Mouse (Mus musculus) neural tube, embryonic 13.5 days (tissue): ENCODE measurements around the gene Colgalt1. TPM values are rescaled to one million over a fixed set of nuclear protein-coding genes. Genes with fewer than 3 reads are reported as not detected.

Experiments used
- ATAC-seq: fragments of 200-750 bp; cut with Nextera tagmentation; 2 replicates; pipeline ENCODE4 v1.8.0; 2017; ENCODE audit warnings: low read depth, mild to moderate bottlenecking, moderate TSS enrichment, moderate library complexity
- H3K27ac ChIP-seq: fragments of 300-500 bp; sonication (generic); replicated peaks from 2 replicates; pipeline ENCODE4 v1.5.1; 2015; ENCODE audit warnings: moderate library complexity, mild to moderate bottlenecking, inconsistent platforms
- H3K27me3 ChIP-seq: fragments of 300-500 bp; sonication (generic); 2 replicates; pipeline ENCODE4 v1.6.1; 2015; ENCODE audit warnings: mild to moderate bottlenecking, inconsistent platforms
- H3K36me3 ChIP-seq: fragments of 300-500 bp; sonication (generic); 2 replicates; pipeline ENCODE4 v1.6.1; 2015; ENCODE audit warnings: mild to moderate bottlenecking, inconsistent platforms
- H3K4me1 ChIP-seq: fragments of 300-500 bp; sonication (generic); replicated peaks from 2 replicates; pipeline ENCODE4 v1.6.1; 2015; ENCODE audit warnings: inconsistent platforms
- H3K4me2 ChIP-seq: fragments of 300-500 bp; sonication (generic); 2 replicates; pipeline ENCODE4 v1.6.1; 2015; ENCODE audit warnings: inconsistent platforms, mild to moderate bottlenecking, moderate library complexity
- H3K4me3 ChIP-seq: fragments of 300-500 bp; sonication (generic); 2 replicates; pipeline ENCODE4 v1.5.1; 2015; ENCODE audit warnings: mild to moderate bottlenecking, inconsistent platforms
- H3K9ac ChIP-seq: fragments of 300-500 bp; sonication (generic); 2 replicates; pipeline ENCODE4 v1.6.1; 2015; ENCODE audit warnings: moderate library complexity, mild to moderate bottlenecking, inconsistent platforms
- H3K9me3 ChIP-seq: fragments of 300-500 bp; sonication (generic); 2 replicates; pipeline ENCODE4 v1.6.1; 2016; ENCODE audit warnings: inconsistent platforms
- WGBS: fragments of 180-500 bp; shearing (Covaris S2); methylation state at CpG from one replicate; pipeline ENCODE4 v1.1.7; 2015; 5-methylcytosine and 5-hydroxymethylcytosine counted together
- polyA plus RNA-seq: library from polyadenylated mRNA; unstranded; fragments of >200 nt; fragmentation: Nextera tagmentation; extraction: Ambion mirVana; gene quantifications from 2 replicates; pipeline ENCODE4 v1.2.1, GENCODE M21; 2015

The Colgalt1 gene
- polyA plus RNA-seq, 1 experiment from 2014 or later: 66.8 TPM

DNA sequence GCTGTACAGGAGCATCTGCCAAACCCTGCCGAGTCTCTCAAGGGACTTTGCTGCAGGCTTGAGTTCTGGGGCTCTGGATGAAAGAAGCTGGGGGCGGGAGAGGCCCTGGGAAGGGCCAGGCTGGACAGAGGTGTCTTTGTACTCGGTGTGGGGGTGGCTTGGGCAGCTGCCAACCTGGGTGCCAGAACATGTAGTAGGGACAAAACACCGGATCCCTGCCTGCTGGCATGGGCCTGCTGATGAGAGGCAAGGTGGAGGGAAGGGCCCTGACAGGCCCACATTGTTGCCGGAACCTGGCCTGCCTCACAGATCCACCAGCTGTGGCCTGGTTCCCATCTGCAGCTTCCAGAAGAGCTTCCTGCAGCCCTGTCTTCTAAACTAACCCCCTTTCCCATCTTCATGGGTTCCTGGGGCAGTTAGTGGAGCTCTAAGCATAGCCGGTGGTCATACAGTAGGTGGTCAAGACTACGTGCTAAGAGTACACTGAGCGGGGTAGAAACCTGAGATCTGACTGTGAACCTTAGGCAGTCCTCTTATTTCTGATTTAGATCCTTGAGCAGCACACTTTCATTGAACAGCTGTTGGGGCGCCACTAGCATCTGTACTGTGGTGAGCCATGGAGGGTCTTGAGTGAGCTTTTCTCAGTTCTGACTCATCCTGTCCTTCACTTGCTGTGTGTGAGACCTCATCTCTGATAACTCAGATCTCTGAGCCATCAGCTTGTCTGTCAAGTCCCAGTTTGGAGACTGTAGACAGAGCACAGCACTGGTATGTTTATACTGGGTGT lies 37.8 kb upstream of the Colgalt1 start:
- Histone ChIP-seq H3K9ac (peak overlapping the region; percentile 18), H3K9me3 (no peaks in the 10 kb centered on the region), H3K4me1 (peaks cover 53% of the 10 kb centered on the region), H3K27me3 (peaks cover 11% of the 10 kb centered on the region; the same call in 1 of the 2 replicates), H3K36me3 (no peaks in the 10 kb centered on the region), H3K4me2 (peak overlapping the region; percentile 84), H3K4me3 (peak overlapping the region; percentile 66), H3K27ac (peak overlapping the region; percentile 80)
- WGBS: 64% methylated on average over 9 of the region's 9 CpGs
- no peak for ATAC-seq

DNA sequence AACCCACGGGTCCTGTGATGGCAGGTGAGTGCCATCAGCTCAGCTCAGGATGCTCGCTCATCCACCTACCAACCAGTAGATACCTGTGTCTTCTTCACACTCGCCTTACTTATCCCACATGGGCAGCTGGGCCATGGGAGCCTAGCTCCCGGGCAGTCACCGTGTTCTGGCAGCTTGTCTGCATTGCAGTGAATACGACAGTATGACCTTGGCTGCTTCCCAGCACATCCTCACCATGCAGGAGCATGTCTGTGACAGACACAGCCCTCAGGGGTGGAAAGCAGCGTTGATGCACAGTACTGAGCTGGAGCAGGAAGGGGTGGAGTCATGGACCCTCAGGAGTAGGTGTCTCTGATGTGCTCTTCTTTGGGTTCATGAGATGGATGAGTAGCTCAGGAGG lies 36.4 kb upstream of the Colgalt1 start:
- WGBS: 71% methylated on average over 7 of the region's 7 CpGs
- ATAC-seq: no peak
- Histone ChIP-seq H3K9ac (no peak overlapping the region), H3K4me3 (no peak overlapping the region), H3K9me3 (no peaks in the 10 kb centered on the region), H3K27ac (no peak overlapping the region), H3K27me3 (no peaks in the 10 kb centered on the region), H3K4me1 (peaks cover 40% of the 10 kb centered on the region), H3K36me3 (peaks cover 1% of the 10 kb centered on the region; the same call in 1 of the 2 replicates), H3K4me2 (no peak overlapping the region)

GRCm38 (mm10) chr8:71575020-71575419 lies 35.8 kb upstream of the Colgalt1 start:
- ATAC-seq: no peak
- 68% methylated on average over 1 of the region's 1 CpGs for WGBS
- peaks cover 6% of the 10 kb centered on the region; the same call in 1 of the 2 replicates for H3K36me3 ChIP-seq
- H3K4me3 ChIP-seq: no peak overlapping the region
- peaks cover 44% of the 10 kb centered on the region for H3K4me1 ChIP-seq
- no peak overlapping the region for H3K4me2 ChIP-seq
- no peaks in the 10 kb centered on the region for H3K27me3 ChIP-seq
- no peak overlapping the region for H3K27ac ChIP-seq
- no peaks in the 10 kb centered on the region for H3K9me3 ChIP-seq
- H3K9ac ChIP-seq: no peak overlapping the region

- Histone ChIP-seq H3K4me3 (no peak overlapping the region), H3K9me3 (no peaks in the 10 kb centered on the region), H3K27me3 (no peaks in the 10 kb centered on the region), H3K4me1 (peaks cover 28% of the 10 kb centered on the region), H3K36me3 (peaks cover 31% of the 10 kb centered on the region), H3K9ac (no peak overlapping the region), H3K4me2 (no peak overlapping the region), H3K27ac (no peak overlapping the region)
- 82% methylated on average over 4 of the region's 4 CpGs for WGBS
- no peak for ATAC-seq
These were observed 32.9 kb upstream of the Colgalt1 start for GRCm38 (mm10) chr8:71577856-71578387.

- Histone ChIP-seq H3K27ac (no peak overlapping the region), H3K9me3 (no peaks in the 10 kb centered on the region), H3K9ac (no peak overlapping the region), H3K27me3 (no peaks in the 10 kb centered on the region), H3K36me3 (peaks cover 36% of the 10 kb centered on the region), H3K4me3 (no peak overlapping the region), H3K4me2 (no peak overlapping the region), H3K4me1 (peaks cover 23% of the 10 kb centered on the region)
- ATAC-seq: no peak
- 53% methylated on average over 1 of the region's 1 CpGs for WGBS
These were observed 31.8 kb upstream of the Colgalt1 start for GRCm38 (mm10) chr8:71579009-71579408.

- WGBS: 84% methylated on average over 14 of the region's 14 CpGs
- Histone ChIP-seq H3K4me1 (peaks cover 19% of the 10 kb centered on the region), H3K4me2 (no peak overlapping the region), H3K36me3 (peaks cover 40% of the 10 kb centered on the region), H3K27me3 (no peaks in the 10 kb centered on the region), H3K4me3 (no peak overlapping the region), H3K9ac (no peak overlapping the region), H3K27ac (0 out of 2 replicates have a peak overlapping the region, but pooled peaks have one; percentile 5), H3K9me3 (no peaks in the 10 kb centered on the region)
- no peak for ATAC-seq
These were observed 31.3 kb upstream of the Colgalt1 start for GRCm38 (mm10) chr8:71579476-71579875.

DNA sequence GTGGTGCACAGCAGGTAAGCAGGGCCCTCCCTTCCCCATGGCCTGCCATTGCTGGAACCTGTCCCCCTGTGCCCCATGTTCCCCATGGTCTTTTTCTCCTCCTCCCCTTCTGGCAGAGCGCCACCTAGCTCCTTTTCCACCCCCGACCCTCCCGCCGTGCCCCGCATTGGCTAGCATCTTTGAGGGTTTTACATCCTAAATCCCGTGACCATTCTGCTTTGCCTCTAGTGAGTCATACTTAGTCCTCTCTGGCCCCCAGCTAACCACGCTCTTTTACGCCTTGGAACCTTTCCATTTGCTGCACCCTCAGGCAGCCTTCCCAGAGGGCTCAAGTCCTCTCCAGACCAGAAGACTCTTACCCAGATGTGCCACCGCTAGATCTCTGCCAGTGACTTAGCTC lies 30.6 kb upstream of the Colgalt1 start:
- no peak overlapping the region for H3K9ac ChIP-seq
- no peaks in the 10 kb centered on the region for H3K9me3 ChIP-seq
- peaks cover 48% of the 10 kb centered on the region for H3K36me3 ChIP-seq
- H3K4me3 ChIP-seq: no peak overlapping the region
- no peak overlapping the region for H3K27ac ChIP-seq
- no peaks in the 10 kb centered on the region for H3K27me3 ChIP-seq
- no peak overlapping the region for H3K4me2 ChIP-seq
- WGBS: 21% methylated on average over 9 of the region's 9 CpGs
- peaks cover 15% of the 10 kb centered on the region for H3K4me1 ChIP-seq
- ATAC-seq: no peak; the same call in 1 of the 2 replicates

DNA sequence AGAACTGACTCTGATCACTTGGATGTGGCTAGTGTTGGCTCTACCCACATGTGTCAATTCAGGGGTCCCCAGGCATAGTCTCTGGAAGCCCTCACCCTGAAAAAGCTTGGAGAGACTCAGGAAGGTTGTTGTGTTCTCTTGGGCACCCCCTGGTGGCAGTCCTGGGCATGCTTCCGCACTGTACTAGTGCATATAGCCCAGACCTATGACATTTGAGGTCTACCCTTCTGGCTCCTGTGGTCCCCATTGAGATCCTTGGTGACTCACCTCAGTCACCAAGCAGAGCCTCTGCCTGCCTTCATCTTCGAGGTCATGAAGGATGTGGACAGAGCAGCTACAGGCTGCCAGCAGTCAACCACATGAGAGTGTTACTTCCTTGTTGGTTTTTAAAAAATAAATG lies 23.9 kb upstream of the Colgalt1 start:
- Histone ChIP-seq H3K36me3 (peaks cover 45% of the 10 kb centered on the region), H3K9ac (no peak overlapping the region), H3K4me3 (no peak overlapping the region), H3K27me3 (no peaks in the 10 kb centered on the region), H3K9me3 (no peaks in the 10 kb centered on the region), H3K4me1 (peaks cover 11% of the 10 kb centered on the region), H3K4me2 (no peak overlapping the region), H3K27ac (no peak overlapping the region)
- WGBS: 72% methylated on average over 2 of the region's 2 CpGs
- ATAC-seq: no peak

GRCm38 (mm10) chr8:71588762-71589161 lies 22.0 kb upstream of the Colgalt1 start:
- Histone ChIP-seq H3K36me3 (peaks cover 36% of the 10 kb centered on the region), H3K27me3 (no peaks in the 10 kb centered on the region), H3K4me1 (peaks cover 25% of the 10 kb centered on the region), H3K27ac (no peak overlapping the region), H3K4me2 (no peak overlapping the region), H3K9me3 (no peaks in the 10 kb centered on the region), H3K9ac (no peak overlapping the region), H3K4me3 (no peak overlapping the region)
- ATAC-seq: no peak
- WGBS: 66% methylated on average over 3 of the region's 3 CpGs

GRCm38 (mm10) chr8:71591017-71591416 lies 19.8 kb upstream of the Colgalt1 start:
- Histone ChIP-seq H3K4me2 (peak overlapping the region; percentile 92), H3K4me3 (peak overlapping the region; percentile 68), H3K4me1 (peaks cover 35% of the 10 kb centered on the region), H3K27me3 (no peaks in the 10 kb centered on the region), H3K36me3 (peaks cover 20% of the 10 kb centered on the region), H3K27ac (peak overlapping the region; percentile 98), H3K9me3 (no peaks in the 10 kb centered on the region), H3K9ac (peak overlapping the region; percentile 92)
- 27% methylated on average over 5 of the region's 5 CpGs for WGBS
- no peak for ATAC-seq

DNA sequence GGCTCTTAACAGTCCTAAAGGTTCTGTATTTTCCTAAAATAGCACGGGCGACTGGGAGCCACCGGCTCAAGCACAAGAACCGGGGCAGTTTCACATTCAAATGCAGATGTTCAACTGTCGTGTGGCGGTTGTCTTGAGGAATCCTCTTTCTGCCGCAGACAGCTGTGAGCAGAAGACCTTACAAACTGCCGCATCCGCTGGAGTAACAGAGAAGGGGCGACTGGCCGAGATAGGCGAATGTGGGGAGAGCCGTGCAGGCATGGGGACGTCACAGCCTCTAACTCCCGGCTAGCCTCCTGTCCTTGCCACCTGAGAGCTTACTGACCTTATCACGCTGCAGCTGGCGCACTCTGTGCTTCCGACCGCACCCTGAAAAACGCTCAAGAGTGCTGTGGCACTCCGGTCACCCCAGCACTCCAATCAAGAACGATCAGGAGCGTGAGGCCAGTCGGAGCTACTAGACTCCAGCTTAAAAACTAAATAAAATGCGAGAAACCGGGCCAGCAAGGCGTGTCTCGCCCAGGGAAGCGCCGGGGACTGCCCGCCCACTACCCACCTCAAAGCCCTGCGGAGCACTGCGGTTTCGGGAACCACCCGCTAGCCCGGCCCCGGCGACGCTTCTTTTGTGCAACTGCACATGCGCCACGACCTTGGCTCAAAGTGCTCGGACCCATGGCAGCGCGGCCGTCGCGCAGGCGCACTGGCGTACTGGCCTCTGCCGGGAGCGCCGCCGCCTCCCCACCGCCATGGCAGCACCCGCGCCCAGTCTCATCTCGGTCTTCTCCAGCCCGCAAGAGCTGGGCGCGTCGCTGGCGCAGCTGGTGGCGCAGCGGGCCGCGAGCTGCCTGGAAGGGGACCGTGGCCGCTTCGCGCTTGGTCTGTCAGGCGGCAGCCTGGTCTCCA lies 19.1 kb upstream of the Colgalt1 start, which contains the start of gene Pgls:
Gene Pgls (plus strand): TSS at position 706 of the 903 bp plus-strand sequence.
- WGBS: under 1% methylated on average over 71 of the region's 71 CpGs
- no peaks in the 10 kb centered on the region for H3K27me3 ChIP-seq
- peaks cover 13% of the 10 kb centered on the region for H3K36me3 ChIP-seq
- peak within 1 kb of the TSS; percentile 92 for H3K9ac ChIP-seq
- H3K27ac ChIP-seq: peak within 1 kb of the TSS; percentile 98
- peak within 1 kb of the TSS; percentile 68 for H3K4me3 ChIP-seq
- H3K9me3 ChIP-seq: no peaks in the 10 kb centered on the region
- peak; percentile 89 for ATAC-seq
- peak within 1 kb of the TSS; percentile 92 for H3K4me2 ChIP-seq
- H3K4me1 ChIP-seq: peaks cover 41% of the 10 kb centered on the region
